Mouse (Mus musculus) olfactory bulb, adult 2 months (tissue): Measurements from ENCODE around the gene Hdhd5.

ENCODE experiments used
- CTCF ChIP-seq: fragments of 200-500 bp; IDR thresholded peaks from 2 replicates; pipeline ENCODE4 v1.5.1; 2012; ENCODE audit warnings: low read depth, mild to moderate bottlenecking, low read length, moderate library complexity; ENCODE audit not compliant: insufficient read depth
- POLR2A ChIP-seq: fragments of 200-500 bp; IDR thresholded peaks from 2 replicates; pipeline ENCODE4 v1.6.1; 2012; ENCODE audit warnings: mild to moderate bottlenecking, low read depth, low read length, moderate library complexity; ENCODE audit not compliant: insufficient read depth

DNA sequence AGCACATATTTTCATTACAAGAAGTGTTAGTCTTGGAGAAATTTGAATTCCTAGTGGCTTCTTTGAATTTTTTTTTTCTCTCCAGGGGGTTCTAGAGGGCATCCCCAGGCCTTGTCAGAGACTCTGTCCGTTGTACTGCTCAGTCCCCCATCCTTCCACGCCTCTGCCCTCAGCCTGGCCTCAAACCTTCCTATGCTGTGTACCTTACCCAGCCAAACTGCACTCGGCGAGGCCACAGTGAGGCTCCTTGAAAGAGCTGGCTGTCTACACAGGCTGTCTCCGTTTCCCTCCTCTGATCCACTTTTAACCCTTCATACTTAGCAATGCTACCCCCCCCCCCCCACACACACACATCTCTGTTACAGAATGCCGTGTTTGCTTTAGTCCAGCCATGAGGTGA lies 68.9 kb downstream of the Hdhd5 start:
- TF ChIP-seq POLR2A, result no peak
- TF ChIP-seq CTCF, result no peak
